Mouse (Mus musculus) spleen, postnatal 36 days (tissue): ENCODE measurements around the gene Polr3h.
"Not testable (repeated sequence)": the region's sequence is repeated elsewhere in the genome, so short reads cannot be mapped to it uniquely, and the experiment has no call there.

Experiments
- DNase-seq, 2 experiments: peaks; one replicate each; pipeline ENCODE4 v3.0.0; 2022; ENCODE audit warnings: low spot score in 2 of 2, mixed read lengths in 1 of 2

Polr3h gene

DNA sequence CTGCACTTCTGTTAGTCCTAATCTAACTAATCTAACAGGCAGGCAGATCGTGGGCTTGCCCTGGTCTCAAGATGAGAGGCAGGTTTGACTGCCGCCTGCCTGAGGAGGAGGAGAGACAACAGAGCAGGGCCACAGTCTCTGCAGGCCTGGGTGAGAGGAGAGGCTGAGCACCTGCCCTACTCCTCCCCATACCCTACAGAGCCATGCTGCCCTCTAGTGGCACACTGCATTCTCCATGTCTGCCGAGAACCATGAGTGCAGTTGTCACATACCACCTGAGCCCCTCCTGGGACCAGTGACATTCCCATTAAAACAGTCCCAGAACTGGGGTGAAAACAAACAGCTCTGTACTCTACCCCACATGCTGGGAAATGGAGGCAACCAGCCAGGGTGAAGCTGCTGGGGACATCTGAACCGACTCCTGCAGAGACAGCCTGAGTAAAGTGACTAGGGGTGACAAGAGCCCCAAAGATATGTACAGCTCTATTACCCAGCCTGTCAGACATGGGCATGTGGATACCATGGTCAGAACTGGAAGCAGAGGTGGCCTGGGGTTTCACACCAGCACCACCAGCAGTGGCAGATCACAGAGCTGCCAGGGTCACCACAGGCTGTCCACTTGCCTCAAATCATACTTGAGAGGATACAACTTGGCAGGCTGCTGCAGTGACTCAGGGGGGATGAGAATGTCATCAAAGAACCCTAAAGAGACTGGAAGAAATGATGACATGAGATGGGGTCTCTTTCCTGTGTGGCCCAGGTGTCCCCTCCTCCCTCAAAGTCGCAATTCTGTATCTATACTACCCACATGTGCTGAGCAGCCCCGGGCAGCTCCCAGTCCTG lies 8.2 kb downstream of the Polr3h start:
- peak; percentile 58 to 69 for DNase-seq

DNA sequence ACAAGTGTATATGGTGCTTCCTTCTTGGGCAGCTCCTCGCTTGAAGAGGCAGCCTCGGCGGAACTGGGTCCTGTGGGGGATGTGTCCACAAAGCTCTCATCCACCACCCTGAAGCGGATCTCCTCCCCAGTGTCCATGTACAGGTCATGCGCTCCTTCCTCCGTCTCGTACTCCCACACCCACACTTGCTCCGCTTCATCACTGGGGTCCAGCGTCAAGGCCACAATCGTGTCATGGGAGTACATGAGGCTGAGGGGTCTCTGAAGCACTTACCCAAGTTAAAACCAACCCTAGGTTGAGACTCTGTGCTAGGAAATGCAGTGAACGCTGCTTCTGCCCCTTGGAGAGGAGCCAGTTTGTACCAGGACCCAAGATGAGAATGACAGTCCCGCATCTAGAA lies 8.8 kb downstream of the Polr3h start:
- no peak for DNase-seq

DNA sequence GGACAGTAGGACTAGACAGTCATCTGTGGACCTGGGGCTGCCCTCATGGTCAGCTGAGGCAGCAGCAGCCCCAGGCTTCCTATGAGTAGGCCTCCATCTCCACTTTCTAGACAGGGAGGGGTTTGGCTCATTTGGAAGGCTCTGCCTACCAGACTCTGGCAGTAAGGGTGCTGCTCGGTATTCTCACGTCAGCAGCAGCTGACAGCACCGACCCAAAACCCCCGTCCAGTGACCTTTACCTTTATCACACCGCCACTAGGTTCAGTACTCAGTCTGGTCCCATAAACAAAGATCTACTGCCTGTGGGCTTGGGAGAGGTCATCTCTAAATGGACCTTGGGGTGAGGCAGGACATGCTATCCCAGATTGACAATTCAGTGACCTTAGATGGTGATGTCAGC lies 10.4 kb downstream of the Polr3h start:
- no peak for DNase-seq

DNA sequence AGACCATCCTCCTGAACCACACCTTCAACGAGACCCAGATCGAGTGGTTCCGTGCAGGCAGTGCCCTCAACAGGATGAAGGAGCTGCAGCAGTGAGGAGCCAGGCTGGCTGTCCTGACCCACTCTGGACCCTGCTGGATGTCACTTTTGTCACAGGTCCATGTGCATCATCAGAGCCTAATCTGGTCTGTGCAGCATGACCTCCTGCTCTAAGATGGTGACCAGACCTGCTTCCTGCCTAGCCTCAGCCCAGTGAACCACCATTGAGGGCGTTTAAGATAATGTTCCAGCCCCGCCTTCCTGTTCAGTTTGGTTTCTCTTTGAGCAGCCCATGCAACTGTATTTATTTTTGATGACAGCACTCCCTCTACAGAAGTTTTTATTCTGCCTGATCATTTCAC lies 11.4 kb downstream of the Polr3h start:
- no peak for DNase-seq

DNA sequence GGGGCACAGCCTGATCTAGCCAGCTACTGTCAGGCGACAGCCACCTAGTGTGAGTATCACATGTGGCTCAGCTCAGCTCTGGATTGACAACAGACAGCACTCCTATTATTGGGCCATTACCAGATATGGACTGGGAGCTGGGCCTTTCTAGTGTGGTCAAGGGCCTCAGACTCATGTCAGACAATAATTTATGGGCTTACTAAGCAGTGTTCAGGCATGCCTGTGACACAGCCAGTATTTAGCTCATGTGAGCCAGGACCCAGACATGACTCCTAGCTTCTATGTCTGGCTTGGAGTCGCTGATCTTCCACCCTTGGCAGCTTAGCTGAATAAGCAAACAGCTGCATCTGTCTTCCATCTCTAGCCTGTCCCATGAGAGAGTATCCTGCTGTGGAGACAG lies 13.5 kb downstream of the Polr3h start:
- no peak for DNase-seq

DNA sequence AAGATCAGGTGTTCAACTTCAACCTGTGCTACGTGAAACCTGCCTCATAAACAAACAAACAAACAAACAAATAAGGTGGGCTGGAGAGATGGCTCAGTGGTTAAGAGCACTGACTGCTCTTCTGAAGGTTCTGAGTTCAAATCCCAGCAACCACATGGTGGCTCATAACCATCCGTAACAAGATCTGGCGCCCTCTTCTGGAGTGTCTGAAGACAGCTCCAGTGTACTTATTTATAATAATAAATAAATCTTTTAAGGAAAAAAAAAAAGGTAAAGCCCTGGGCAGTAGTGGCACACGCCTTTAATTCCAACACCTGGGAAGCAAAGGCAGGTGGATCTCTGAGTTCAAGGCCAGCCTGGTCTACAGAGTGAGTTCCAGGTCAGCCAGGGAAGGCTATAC lies 17.3 kb downstream of the Polr3h start:
- DNase-seq = not testable (repeated sequence)

DNA sequence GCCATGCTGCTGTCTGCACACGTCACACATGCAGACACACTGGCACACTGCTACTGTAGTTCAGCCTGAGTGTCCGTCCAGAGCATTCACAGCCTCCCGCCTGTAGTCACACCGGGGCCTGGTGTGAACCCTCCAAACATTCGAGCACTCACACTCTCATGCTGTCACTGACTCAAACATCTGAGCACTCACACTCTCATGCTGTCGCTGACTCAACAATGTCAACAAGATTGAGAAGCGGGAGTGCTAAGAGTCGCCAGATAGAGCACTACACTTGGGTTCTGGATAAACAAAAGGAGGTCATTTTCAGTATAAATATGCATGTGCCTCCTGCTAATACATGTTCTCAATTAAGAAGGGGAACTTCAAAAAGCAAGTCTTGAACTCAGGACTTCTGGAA lies 18.1 kb downstream of the Polr3h start:
- DNase-seq = no peak

DNA sequence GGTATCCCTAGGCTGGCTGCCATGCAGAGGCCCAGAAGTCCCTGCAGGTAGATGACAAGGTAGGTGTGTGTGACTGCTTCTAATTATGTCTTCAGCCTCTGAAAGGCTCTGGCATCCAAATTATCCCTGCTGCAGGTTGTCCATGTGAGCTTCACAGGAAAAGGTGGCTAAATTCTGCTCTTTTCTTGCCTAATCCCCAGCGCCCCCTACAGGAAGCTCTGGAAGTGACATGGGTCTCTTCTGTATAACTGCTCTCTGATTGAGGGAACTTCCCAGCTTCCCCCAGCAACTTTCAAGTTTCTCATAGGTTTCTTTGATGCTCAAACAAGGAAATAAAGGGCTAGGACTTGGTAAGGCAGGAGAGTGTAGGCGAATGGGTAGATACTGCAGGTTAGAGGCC lies 21.1 kb downstream of the Polr3h start:
- peak; percentile 47 to 67 for DNase-seq

DNA sequence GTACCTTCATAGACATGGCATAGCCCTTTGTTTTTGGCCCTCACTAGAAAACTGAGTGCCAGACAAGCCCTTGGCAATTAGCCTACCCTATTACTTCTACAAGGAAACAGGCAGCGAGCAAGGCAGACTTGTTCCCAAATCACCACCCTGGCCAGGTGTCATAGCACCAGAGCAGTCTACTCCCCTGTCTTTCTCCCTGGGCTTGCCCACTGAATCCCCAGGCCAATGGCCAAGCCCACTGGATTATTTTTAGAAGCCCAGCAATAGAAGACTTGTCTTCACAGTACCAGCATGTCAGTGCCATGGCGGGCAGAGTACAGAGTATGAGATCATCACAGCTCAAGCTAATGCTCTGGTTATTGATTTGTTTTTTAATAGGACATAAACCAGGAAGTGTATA lies 27.3 kb downstream of the Polr3h start:
- no peak for DNase-seq

DNA sequence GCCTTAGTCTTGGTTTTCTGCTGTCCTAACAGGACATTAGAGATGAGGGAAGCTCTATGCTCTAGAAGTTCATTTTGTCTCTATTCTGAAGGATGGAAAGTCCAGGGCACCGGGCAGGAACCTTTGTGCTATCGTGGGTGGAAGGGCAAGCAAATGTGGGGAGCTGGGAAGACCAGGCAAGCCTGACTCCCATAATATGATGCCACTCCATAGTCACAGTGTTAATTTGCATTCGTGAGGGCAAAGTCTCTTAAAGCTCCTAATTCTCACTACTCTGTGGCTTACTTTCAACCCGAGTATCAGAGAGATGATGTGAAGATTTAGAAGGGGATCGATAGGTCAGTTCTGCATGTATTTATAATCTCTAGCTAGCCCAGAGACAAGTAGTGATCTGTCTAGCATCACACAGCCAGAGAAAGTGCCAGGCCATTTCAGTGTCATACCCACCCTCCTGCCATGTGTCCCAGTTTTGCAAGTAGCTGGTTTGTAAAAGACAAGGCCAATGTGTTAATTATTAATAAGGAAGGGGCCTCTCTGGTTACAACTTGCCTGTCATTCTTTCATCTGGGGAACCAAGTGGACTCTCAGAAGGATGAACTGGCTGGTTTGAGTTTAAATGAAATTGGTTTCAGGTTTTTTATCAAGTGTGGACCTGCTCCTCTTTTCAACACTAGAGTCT lies 28.3 kb downstream of the Polr3h start:
- DNase-seq = no peak

DNA sequence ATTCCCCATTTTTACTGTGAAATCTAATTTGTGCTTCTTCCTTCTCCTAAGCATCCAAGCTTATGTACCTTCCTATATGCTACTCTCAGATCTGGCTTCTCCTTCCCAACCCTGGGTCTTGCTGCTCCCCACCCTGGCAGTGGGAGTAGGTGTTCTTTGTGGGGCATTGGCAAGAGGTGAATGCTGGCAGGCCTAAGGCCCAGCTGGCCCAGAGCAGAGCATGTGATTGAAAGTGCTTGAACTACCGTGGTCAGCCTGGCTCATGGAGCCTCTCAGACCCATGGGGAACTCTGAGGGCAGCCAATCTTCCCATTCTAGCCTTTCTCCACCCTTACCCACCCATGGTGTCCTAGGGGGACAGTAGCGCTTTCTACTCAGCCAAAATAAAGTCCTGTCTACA lies 29.6 kb downstream of the Polr3h start:
- DNase-seq = no peak

DNA sequence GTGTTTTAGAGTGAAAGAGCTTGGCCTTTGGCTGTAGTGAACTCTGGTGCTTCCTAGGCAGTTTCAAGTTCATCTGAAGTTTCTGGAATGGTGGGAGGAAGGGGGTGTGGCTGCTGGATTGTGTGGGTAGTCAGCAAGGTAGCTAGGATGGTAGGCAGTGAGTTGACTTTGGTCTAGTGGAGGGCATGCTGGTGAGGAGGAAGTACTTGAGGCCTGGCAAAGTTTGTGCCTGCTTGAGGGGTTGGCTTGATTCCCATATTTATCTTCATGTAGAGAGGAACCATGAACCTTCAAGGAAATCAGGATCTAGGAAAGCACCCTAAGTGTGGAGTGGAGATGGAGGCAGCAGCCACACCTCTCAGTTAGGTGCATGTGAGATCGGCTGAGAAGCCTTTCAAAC lies 32.0 kb downstream of the Polr3h start:
- no peak for DNase-seq

DNA sequence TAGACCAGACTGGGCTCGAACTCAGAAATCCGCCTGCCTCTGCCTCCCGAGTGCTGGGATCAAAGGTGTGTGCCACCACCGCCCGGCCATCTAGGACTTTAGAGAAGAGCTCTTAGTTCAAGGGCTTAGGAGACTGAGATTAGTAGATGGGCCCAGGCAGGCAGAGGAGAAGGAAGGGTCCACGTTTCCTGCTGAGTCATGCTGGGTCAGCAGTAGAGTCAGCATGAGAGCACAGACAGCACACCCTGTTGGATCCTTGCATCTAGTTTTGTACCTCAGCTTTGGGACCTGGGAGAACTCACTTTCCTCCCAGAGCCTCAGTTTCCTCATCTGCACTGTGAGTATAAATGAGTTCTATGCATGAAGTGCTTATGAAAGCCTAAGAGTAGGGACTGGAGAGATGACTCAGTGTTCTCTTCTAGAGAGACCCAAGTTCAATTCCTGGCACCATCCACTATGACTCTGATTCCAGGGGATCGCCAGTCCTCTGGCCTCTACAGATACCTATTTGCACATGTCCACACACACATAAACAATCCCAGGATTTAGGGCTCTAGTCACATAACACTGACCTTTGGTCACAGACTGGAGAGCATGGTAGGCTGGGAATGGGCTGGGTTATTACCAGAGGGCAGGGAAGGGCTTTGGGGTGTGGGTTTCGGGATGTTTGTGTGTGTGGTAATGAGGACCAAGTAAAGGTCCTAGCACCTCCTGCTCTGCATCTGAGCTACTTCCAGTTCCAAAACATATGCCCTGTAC lies 34.0 kb downstream of the Polr3h start:
- peak; percentile 16 to 35 for DNase-seq

DNA sequence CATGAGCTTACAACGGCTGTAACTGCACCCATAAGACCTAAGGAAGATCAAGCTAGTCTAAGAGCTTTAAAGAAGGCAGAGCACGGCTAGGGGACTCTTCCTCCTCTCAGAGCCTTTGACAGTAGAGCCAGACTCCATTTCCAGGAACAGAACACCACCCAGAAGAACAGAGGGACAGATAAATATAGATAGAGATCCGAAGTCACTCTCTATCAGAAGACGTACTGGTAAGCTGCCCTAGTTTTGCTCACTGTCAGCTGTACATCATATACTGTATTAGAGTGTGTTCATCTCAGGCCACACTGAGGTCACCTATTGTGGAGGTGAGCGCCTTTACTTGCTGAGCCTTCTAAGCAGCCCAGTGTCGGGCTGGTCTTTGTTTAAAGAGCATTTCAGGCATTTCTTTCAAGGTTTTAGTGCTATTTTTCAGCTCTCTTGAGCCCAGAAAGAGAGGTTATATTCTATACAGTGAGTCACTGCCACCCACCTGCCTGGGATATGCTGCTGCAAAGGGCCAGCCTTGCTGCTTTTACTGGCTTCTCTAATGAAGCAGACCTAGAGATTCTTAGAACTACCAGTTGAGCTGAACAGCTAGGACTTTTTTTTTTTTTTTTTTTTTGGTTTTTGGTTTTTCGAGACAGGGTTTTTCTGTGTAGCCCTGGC lies 34.8 kb downstream of the Polr3h start:
- DNase-seq = no peak

DNA sequence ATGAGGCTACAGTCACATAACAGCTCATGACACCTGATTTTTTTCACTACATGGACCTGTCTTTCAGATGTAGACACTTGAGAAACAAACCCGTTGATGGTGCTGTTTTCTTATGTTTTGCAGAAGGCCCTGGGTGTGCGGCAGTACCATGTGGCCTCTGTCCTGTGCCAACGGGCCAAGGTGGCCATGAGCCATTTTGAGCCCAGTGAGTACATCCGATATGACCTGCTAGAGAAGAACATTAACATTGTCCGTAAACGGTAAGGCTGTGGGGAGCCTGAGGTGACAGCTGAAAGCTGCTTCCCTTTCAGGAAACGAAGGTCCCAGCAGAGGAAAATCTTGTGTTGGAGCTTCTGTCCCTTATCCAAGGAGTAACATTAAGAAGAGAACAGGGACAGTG lies 36.9 kb downstream of the Polr3h start:
- DNase-seq = no peak

DNA sequence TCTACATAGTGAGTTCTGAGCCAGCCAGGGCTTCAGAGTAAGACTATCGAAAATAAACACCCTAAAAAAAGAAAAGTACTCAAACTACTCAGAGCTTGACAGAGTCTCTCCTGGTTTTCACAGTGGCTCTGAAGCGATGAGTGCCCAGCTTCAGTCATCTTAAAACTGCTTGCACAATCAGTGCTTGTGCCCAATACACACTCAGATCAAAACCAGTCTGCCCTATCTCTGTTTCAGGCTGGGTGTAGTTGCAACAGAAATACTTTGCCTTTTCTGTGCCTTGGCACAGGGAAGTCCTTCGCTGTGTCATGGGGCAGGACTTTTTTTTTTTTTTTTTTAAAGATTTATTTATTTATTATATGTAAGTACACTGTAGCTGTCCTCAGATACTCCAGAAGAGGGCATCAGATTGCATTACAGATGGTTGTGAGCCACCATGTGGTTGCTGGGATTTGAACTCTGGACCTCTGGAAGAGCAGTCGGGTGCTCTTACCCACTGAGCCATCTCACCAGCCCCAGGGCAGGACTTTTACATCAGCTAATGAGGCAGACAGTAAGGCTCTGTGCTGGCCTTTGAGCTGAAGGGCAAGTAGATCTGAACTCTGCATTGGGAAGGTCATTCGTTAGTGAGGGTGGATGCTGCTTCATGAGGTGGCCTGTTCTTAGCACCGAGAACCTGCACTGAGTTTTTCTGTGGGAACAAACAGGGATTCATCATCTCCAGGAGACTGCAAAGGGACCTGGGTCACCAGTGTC lies 39.1 kb downstream of the Polr3h start:
- DNase-seq = no peak

DNA sequence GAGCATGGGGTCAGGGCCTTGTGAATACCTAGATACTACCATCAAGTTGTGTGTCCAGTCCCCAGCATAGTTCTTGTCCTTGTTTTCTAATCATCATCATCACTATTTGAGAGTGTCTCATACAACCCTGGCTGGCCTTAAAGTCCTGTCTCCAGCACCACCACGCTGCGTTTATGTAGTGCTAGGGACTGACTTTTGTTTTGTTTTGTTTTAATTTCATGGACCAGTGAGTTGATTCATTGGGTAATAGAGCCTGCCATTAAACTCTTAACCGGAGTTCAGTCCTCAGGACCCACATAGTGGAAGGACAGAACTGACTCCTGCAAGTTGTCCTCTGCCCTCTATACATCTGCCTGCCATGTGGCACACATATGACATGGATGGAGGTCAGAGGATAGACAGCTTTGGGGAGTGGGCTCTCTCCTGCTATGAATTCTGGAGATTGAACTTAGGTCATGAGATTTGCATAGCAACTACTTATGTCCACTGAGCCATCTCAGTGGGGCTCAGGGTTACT lies 40.6 kb downstream of the Polr3h start:
- no peak for DNase-seq

DNA sequence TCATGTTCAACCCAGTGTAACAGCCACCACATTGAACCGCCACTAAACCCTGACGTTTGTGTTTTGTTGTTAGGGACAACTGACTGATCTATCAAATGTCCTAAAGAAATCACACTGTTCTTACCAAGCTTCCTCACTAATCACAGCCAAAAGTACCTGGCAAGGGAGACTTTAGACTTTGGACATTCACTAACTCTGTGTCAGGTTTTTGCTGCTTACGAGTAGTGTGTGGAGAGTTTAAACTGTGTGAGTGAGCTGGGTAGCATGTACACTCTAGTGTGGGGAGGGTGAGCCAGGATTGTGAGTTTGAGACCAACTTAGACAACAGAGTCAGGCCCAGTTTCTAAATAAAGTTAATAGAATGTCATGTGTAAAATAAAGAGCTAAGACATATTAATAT lies 43.7 kb downstream of the Polr3h start:
- no peak for DNase-seq

DNA sequence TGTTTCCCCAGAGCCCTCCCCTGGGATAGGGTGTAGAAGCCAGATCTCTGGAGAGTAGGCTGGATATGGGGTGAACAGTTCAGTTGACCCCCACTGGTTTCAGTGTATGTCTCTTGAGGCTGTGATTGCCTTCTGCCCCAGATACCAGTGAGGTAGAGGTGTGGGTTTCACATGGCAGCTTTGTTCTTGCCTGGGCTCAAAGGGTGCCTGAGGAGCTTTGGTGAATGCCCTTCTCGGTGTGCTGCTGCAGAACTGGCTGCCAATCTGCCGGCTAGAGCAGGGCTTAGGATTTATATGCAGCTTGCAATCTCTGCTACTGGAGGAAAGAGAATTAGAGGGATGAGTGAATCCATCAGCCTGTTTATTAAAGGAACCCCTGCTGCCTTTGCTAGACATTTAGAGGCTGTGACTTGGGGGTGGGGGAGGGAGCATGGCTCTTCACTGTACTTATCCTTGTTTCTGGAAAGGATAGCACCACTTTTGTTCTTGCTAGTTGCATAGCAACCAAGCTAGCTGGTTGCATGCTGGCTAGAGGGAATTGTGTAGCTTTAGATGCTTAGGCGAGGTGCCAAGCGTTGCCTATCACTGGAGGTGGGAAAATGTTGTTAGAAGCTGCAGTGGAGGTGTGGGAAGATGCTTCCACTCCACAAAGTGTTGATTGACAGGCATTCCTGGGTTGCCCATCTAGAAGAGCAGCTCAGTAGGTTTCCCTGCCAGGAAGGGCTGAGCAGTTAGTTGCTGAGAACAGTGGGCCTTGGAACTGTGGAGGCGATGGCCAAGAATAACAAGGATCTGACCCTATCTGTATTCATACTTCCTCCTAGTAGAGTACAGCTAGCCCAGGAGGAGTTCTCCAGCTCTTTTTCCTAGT lies 46.3 kb downstream of the Polr3h start:
- no peak for DNase-seq
